Mouse (Mus musculus): Measurements from ENCODE around the gene Slc7a15.

Slc7a15 gene

DNA sequence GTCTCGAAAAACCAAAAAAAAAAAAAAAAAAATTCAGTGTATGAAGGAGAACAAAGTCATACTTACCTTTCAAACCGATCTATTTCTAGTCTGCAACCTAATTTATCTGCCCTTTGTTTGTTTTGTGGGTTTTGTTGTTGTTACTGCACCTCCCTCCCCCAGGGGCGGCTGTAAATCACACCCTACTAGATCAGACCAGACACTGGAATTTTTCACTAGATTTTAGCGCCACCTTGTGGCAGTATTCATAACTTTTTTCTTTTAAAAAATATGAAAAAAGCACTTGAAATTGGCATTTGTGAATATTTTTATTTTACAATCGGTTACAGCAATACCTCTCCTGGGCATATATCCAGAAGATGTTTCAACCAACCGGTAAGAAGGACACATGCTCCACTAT is 96.3 kb downstream of the Slc7a15 start:
- DNase-seq = peak; percentile 83

DNA sequence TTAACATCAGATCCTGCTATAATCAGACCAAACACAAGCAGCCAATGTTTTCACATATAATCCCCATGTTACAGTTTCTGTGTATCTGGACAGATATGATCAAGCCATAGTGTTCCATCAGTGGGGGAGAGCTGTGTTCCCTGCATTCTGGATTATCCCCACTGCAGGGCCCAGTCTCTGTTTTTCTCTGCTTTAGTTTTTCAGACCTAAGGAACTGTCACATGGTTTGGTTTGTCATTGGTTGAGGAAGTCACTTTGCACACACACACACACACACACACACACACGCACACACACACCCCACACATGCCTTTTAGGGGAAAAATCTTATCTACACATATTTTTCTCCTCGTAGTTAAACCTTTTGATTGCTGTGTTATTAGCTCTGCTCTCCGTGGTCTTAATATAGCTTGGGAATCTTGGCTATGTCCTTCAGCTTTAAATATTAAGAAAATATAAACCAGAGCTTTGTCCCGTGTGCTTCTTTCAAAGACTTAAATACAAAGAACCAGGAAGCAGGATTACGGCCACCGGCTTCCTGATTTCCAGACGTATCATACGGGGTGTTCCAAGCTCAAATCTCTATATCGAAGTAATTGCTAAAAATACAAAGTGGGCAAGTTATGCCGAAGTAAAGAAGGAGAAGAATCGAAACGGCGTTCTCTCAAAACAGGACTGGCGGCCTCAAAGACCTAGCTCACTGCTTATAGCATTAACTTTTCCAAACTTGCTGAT is 97.1 kb downstream of the Slc7a15 start:
- DNase-seq = no peak

DNA sequence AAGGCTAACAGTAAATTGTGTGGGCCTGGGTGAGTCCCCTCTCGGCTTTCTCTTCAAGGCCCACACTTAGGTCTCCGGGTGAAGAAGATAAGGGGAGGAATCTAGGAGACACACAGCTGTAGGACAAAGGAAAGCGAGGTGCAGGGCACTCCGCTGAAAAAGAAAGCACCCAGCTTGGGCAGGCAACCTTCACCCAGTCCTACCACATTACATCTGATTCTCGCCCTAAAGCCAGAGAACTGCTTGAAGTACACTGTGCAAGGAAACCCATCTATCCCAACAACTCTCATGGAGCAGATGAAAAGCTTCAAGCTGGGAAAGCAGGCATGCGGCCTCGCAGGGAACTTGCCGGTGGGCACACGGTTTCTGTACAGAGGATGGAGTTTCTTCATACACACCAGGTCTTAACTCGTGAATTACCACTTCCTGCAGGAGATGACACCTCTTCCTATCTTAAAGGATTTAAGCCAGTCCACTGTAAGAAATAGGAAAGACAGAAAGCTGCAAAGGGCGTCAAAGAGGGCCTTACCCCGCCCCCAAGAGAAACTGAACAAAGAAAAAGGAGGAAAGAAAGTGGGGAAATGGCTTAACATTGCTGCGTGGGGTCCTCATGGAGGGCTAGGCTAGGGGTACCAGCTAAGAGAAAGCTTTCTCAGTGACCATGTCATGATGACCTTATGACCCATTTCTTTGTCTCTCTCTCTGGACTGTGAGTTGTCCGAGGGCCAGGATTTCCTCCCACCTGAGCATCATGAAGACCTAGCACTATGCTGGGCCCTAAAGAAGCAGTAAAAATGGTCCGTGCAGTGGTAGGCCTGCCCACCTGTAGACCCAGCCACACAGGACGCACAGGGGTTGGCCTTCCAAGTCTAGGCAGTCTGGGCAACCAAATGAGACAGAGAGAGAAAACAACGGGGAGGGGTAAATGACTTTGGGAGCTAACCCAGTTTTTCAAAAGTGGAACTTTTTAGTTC is 98.0 kb downstream of the Slc7a15 start:
- DNase-seq = peak; percentile 40

DNA sequence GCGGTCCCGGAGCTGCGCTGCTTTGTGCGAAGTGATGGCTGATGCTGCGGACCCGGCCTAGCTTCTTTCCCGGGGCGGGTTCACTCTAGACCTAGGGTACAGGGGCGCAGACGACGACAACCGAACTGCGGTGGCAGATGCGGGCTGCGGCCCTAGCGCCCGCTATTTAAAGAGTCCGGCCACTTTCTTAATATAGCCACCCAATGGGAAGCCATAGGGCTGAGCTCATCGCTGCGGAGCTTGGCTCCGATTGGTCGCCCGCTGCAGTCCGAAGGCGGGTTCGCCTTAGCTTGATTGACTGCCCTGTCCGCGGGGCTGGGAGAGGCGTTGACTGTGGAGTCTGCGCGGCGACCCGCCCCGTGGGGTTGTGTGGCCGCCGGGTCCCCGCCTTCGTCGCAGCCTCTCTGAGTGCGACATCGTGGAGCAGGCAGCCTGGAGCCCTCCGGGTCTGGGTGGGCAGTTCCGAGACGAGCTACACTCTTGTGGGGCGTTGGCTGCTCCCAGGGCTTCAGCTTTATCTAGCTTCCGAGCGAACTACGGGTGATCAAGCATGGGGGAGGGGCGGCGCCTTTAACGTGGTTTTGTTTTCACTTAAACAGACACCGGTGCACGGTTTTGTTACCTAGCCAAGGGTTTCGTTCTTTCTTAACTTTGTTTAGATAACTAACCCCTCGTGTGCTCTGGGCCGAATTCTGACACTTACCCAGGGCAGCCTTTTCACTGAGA is 98.8 kb downstream of the Slc7a15 start, which contains the start of gene Rhob:
Gene Rhob, minus strand, starts transcription at position 139 of the 726 bp plus-strand sequence.
- peak; percentile 98 for DNase-seq

DNA sequence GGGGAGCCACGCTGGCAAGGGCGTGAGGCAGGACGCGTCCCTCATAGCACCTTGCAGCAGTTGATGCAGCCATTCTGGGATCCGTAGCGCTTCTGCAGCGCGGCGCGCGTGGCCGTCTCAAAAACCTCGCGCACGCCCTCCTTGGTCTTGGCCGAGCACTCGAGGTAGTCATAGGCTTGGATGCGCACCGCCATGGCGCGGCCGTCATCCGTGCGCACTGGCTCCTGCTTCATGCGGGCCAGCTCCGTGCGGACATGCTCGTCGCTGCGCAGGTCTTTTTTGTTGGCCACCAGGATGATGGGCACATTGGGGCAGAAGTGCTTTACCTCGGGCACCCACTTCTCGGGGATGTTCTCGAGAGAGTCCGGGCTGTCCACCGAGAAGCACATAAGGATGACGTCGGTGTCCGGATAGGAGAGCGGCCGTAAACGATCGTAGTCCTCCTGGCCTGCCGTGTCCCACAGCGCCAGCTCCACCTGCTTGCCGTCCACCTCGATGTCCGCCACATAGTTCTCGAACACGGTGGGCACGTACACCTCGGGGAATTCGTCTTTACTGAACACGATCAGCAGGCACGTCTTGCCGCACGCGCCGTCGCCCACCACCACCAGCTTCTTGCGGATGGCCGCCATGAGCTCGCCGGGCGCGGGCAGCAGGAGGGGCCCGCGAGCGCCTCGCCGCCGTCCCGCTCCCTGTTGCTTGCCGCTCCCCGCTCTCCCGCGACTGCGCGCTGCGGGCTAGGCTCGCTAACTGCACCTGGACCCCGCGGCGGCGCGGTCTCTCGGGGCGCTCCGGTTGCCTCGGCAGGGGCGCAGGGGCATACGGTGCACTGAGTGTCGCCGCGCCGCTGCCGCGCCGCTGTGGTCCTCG is 99.6 kb downstream of the Slc7a15 start:
- DNase-seq = peak; percentile 64

DNA sequence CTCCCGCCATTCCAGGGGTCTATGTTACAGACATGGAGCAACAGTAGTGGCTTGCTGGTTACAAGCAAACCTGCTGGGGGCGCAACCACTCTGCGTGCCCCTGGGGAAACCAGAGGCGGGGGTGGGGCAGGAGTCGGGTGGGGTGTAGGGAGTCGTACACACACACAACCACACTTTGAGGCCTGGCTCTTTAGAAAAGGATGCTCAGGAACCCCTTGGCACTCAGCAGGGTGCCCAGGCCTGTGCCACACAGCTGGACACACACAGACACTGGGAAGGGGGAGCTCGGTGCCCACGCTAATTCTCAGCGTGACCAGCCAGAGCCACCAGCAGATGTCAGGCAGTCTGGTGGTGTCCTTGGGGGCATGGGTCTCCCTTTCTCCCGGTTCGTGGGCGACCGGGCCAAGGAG is 100.3 kb downstream of the Slc7a15 start:
- DNase-seq = no peak

DNA sequence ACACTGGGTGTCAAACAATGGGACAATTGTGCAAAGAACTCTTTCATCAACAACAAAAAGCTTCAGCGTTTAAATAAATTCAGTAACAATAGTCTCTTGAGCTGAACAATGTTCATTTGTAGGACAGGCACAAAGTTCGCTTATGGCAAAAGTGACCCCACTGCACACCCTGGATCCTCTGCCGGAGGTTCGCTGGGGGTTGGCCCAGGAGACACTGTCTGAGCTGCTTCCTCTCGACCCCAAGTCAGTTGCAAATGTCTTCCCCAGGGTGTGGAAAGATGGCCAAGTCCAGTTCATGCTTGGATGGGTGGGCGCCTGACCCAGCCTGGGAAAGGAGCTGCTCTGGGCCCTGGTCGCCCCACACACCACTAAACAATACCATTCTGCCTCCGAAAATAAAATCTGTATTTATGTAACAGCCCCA is 100.7 kb downstream of the Slc7a15 start:
- peak; percentile 44 for DNase-seq

DNA sequence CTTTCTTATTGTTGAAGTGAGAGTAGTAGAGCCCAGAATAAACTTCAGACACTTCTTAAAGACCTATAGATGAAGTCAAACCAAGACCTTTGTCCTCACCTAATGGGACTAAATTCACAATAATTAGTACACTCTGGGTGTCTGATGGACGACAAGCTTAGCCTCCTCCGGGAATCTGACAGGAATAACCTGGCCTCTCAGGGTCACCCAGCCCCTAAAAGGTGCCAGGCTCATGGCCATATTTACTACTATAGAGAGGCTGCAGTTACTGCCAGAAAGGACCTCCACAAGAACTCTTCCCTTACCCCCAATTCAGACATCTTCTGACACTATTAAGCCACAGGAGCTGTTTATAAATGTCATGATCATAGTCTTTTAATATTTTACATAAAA is 101.6 kb downstream of the Slc7a15 start:
- DNase-seq = no peak

DNA sequence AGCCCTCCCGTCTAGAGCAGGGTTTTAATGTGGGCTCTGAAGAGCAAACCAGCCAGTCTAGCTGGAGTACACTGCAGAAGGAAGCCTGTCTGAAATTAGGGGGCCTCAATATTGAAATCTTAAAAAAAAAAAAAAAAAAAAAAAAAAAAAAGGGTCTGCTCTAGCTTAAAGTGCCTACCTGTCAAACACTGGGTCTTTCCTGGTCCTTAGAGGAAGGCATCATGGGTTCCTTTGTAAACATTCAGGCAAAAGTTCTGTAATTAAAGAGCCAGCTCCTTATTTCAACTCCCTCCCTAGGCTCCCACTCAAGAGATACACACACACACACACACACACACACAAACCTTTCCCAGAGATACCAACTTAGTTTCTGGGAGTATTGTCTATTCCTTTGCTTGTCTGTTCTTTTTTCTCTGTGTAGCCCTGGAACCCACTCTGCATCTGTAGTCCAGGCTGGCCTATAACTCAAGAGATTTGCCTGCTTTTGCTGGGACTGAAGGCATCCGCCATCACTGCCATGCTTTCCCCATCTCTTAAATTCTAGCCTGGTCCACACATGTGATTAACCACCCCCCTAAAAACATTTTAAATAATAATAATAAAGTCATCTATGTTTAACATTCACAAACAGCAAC is 102.1 kb downstream of the Slc7a15 start:
- no peak for DNase-seq

DNA sequence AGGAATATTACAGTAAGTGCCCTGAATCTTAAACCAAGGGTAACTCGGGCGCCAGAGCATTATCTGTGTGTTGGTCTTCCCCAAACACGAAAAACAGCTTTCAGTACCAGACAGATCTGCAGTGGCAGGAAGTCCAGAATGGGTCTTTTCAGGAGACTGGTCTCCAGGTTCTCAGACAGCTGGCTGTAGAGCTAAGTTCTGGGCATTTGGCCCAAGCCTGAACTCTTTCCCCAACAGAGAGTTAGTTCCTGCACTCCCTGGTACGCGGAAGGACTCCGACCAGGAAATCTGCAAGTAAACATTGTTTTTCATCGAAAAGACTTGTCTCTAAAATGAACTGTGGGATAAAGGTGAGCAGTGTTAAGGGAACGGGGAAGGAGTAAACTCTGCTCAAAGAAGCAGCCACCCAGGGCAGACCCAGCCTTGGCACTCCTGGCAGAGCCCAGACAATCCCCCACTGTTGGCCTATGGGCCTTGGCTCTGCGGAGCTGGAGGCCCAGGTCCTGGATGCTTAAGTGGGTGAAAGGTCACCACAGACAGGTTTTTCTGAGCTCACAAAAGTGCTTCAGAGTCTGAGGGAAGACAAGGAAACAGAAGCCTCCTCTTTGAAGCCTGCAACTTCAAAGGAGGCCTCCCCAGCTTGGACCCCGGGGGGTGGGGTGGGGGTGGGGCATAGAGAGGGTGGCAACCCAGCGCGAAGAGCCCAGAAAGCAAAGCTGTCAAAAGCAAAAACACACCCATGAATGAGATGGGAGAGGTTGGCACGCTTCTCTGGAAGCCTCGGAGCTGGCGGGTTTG is 102.8 kb downstream of the Slc7a15 start:
- DNase-seq = peak; percentile 74

DNA sequence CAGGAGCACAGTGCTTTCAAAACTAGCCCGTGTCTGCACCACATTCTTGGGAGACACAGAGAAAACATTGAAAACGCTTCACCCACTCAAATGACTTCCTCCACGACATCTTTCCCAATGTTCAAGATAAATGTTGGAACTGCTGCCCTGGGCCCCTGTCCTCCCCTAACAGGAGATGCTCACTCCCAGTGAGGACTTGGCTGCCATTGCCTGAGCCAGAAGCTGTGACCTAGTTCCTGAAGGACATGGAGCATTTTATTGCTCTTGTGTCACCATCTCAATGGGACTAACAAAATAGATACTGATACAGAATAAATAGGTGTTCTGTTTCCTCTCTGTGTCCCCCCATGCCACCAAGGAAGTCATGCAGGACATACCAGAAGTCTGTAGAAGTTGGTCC is 104.2 kb downstream of the Slc7a15 start:
- no peak for DNase-seq

DNA sequence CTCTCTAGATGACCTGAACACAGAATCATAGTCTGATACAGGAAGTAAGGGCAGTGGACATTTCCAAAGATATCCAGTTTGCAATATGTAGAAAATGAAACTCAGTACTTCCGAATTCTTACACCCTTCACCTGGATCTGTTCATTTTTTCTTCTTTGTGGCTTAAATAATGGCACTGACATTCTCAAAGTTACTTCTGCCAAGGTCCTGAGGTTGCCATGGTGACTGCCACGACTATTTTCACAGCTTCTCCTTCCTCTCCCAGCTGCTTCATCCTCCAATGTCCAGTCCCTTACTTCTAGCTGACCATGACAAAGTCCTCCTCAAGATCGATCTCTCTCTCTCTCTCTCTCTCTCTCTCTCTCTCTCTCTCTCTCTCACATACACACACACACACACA is 105.5 kb downstream of the Slc7a15 start:
- no peak for DNase-seq

DNA sequence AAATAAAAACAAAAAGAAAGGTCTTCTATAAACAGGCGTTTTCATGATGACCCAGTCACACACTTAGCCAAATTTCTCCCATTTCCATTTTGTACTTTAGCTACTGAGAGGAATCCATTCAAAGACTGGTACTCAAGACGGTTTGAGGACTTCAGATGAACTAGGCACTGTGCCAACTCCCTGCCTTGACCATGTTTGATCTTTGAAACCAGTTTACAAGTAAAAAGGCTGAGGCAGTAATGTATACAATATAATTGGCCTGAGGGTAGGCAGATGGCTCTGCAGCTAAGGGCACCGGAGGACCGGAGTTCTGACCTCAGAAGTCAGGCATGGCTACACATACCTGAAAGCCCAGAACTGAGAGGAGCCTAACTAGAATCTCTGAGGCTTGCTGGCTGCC is 109.8 kb downstream of the Slc7a15 start:
- no peak for DNase-seq

DNA sequence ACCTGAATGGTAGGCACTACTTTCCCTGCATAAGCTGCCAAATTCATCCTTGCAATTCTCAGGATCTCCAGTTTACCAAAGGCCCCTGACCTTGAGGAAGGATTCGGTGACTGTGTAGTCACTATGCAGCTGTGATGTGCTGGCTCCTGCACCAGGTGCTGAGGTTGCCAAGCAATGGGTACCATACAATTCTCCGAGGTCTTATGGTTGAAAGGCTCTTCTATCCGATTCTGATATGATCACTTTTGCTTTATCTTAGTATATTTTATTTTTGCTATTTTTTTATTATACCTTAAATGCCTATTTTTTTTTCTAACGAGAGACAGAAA is 110.2 kb downstream of the Slc7a15 start:
- no peak for DNase-seq

DNA sequence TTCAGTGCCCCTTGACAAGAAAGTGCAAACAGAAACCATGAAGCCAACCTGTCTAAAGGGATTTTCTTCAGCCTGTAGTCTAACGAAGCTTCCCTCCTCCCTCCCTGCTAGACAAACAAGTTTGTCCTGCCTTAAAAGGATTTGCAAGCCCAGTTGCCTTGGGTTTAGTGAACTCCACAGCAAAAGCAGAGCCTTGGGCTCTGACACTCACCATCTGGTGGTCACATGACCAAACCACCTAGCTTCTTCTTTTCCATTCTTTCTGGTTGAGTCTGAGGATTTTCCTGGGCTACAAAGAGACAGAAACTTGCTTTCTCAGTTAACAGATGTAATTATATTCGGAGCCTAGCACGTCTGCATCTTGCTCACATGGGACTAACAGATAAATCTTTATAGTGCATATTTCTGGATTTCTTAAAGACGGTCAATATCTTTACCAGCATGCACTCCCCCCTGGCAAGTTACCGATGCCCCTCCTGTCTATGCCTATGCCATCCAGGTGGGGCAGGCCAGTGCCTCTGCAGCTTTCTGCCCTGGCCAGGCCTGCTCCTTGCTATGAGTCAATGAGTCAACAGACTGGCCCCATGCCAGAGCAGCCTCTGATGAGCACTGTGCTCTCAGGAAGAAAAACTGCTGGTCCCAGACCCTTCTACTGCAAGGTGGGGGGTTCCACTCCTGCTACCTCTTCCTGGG is 110.8 kb downstream of the Slc7a15 start:
- DNase-seq = peak; percentile 63

DNA sequence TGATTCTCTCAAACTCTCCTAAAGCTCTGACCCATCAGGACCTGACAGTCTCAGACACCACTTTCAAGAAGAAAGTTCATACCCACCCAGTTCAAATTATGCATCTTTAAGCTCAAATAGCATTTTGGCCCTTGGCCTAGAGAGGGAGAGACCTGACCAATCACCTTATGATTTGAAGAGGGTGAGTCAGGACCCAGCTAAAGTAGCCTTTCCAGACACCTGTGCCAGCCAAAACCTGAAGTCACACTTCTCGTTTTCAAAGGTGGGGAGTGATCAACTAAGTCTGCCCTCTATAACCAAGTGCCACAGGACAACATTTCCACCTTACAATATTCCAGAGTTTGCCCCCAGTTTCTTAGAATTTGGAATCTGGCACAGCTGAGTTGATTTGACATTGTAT is 111.6 kb downstream of the Slc7a15 start:
- DNase-seq = no peak

DNA sequence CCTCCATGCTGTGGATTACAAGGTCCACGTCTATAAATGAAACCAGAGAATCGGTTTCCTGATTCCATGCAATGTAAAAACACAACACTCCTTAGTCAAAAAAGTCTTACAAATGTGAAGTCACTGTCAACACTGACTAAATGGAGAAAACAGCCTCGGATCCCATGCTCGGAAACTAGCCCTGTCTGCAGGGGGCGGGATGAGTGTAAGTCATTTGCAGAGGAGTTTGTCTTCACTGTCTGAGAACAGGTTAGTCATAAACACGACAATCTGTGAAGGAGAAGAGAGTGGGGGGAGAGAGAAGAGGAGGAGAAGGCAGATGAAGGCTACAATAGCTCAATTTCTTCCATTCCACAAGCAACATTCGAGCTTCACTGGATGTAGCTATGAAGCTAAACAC is 113.6 kb downstream of the Slc7a15 start:
- no peak for DNase-seq

DNA sequence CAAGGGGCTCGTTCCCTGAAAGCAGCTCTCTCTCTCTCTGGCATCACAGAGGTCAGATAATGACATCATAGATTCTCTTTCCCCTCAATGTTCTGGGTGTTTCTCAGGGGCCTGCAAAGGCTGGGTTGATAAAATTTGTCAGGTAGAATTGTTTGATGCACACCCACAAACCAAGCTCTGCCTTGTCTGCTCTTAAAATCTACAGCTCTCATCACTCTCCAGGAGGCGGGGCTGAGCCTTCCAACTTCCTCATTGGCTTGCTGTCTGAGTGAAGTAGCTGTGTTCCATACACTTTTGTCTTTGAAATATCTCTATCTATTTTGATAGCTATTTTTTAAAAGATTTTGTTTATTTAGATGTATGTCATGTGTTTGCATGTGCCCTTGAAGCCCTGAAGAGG is 116.7 kb downstream of the Slc7a15 start:
- DNase-seq = no peak

All from kidney, adult 9 months (tissue).